Mouse (Mus musculus): ENCODE measurements at regions not wholly inside any gene's neighbourhood (a gene's known extent, or its start where the extent isn't known, plus 50 kb on each side); places are given as distances from the start of the nearest gene placed in this dataset.

GRCm38 (mm10) chr12:74762284-74762683 lies 414.8 kb downstream of the Kcnh5 start:
- no peak for TF ChIP-seq CTCF (IDR thresholded peaks at IDR 0.05; ENCODE audit: low read depth)
- Histone ChIP-seq H3K27me3 (ENCODE audit: insufficient read depth, low read length) (no peaks in the 10 kb centered on the region), H3K4me1 (ENCODE audit: insufficient read depth) (no peaks in the 10 kb centered on the region), H3K4me2 (ENCODE audit: low read depth) (no peak overlapping the region), H3K9me3 (ENCODE audit: low read length) (no peaks in the 10 kb centered on the region), H3K9ac (no peak overlapping the region), H3K27ac (ENCODE audit: low read depth, low read length) (no peak overlapping the region), H3K4me3 (ENCODE audit: low read depth, low read length) (no peak overlapping the region), H3K36me3 (ENCODE audit: insufficient read depth) (no peaks in the 10 kb centered on the region)
- ATAC-seq, result no peak
- no peak for DNase-seq
- 85% methylated on average over 1 of the region's 1 CpGs for WGBS

GRCm38 (mm10) chr12:74745051-74745450 lies 428.9 kb upstream of the Gm11042 start:
- no peaks in the 10 kb centered on the region for H3K9me3 ChIP-seq (ENCODE audit: low read length)
- H3K4me3 ChIP-seq (ENCODE audit: low read depth, low read length), result no peak overlapping the region
- no peaks in the 10 kb centered on the region for H3K4me1 ChIP-seq (ENCODE audit: insufficient read depth)
- H3K27me3 ChIP-seq (ENCODE audit: insufficient read depth, low read length), result no peaks in the 10 kb centered on the region
- no peaks in the 10 kb centered on the region for H3K36me3 ChIP-seq (ENCODE audit: insufficient read depth)
- no peak overlapping the region for H3K27ac ChIP-seq (ENCODE audit: low read depth, low read length)
- no peak overlapping the region for H3K9ac ChIP-seq
- 88% methylated on average over 1 of the region's 1 CpGs for WGBS
- H3K4me2 ChIP-seq (ENCODE audit: low read depth), result no peak overlapping the region
- DNase-seq (no peak), ATAC-seq (no peak)
- TF ChIP-seq CTCF (IDR thresholded peaks at IDR 0.05; ENCODE audit: low read depth), result no peak

- TF ChIP-seq CTCF (IDR thresholded peaks at IDR 0.05; ENCODE audit: low read depth), result no peak
- Histone ChIP-seq H3K4me2 (ENCODE audit: low read depth) (no peak overlapping the region), H3K27me3 (ENCODE audit: insufficient read depth, low read length) (no peaks in the 10 kb centered on the region), H3K36me3 (ENCODE audit: insufficient read depth) (no peaks in the 10 kb centered on the region), H3K9ac (no peak overlapping the region), H3K9me3 (ENCODE audit: low read length) (no peaks in the 10 kb centered on the region), H3K4me1 (ENCODE audit: insufficient read depth) (no peaks in the 10 kb centered on the region), H3K27ac (ENCODE audit: low read depth, low read length) (no peak overlapping the region), H3K4me3 (ENCODE audit: low read depth, low read length) (no peak overlapping the region)
- WGBS, result 91% methylated on average over 2 of the region's 2 CpGs
- DNase-seq (no peak), ATAC-seq (no peak)
These were observed 412.7 kb upstream of the Gm11042 start for GRCm38 (mm10) chr12:74728866-74729265.

GRCm38 (mm10) chr12:74679149-74679548 lies 363.0 kb upstream of the Gm11042 start:
- DNase-seq (peak; percentile 19), ATAC-seq (no peak)
- Histone ChIP-seq H3K9ac (no peak overlapping the region), H3K4me3 (ENCODE audit: low read depth, low read length) (no peak overlapping the region), H3K27me3 (ENCODE audit: insufficient read depth, low read length) (no peaks in the 10 kb centered on the region), H3K4me1 (ENCODE audit: insufficient read depth) (no peaks in the 10 kb centered on the region), H3K4me2 (ENCODE audit: low read depth) (no peak overlapping the region), H3K36me3 (ENCODE audit: insufficient read depth) (no peaks in the 10 kb centered on the region), H3K9me3 (ENCODE audit: low read length) (no peaks in the 10 kb centered on the region), H3K27ac (ENCODE audit: low read depth, low read length) (no peak overlapping the region)
- no peak for TF ChIP-seq CTCF (IDR thresholded peaks at IDR 0.05; ENCODE audit: low read depth)
- WGBS, result 70% methylated on average over 3 of the region's 3 CpGs

- DNase-seq, result no peak
- WGBS, result 90% methylated on average over 2 of the region's 2 CpGs
- no peaks in the 10 kb centered on the region for H3K9me3 ChIP-seq (ENCODE audit: low read length)
These were observed 361.6 kb upstream of the Gm11042 start for GRCm38 (mm10) chr12:74677835-74678234.

GRCm38 (mm10) chr12:74658406-74658805 lies 342.2 kb upstream of the Gm11042 start:
- Histone ChIP-seq H3K36me3 (ENCODE audit: insufficient read depth) (no peaks in the 10 kb centered on the region), H3K9ac (no peak overlapping the region), H3K4me1 (ENCODE audit: insufficient read depth) (no peaks in the 10 kb centered on the region), H3K9me3 (ENCODE audit: low read length) (no peaks in the 10 kb centered on the region), H3K27ac (ENCODE audit: low read depth, low read length) (no peak overlapping the region), H3K27me3 (ENCODE audit: insufficient read depth, low read length) (no peaks in the 10 kb centered on the region), H3K4me2 (ENCODE audit: low read depth) (no peak overlapping the region), H3K4me3 (ENCODE audit: low read depth, low read length) (no peak overlapping the region)
- ATAC-seq, result no peak
- no peak for TF ChIP-seq CTCF (IDR thresholded peaks at IDR 0.05; ENCODE audit: low read depth)
- DNase-seq, result no peak

More at GRCm38 (mm10) chr12:74677835-74678234, 361.6 kb upstream of the Gm11042 start:
- no peak for ATAC-seq
- H3K9ac ChIP-seq, result no peak overlapping the region
- no peak for TF ChIP-seq CTCF (IDR thresholded peaks at IDR 0.05; ENCODE audit: low read depth)
- H3K27ac ChIP-seq (ENCODE audit: low read depth, low read length), result no peak overlapping the region
- no peaks in the 10 kb centered on the region for H3K27me3 ChIP-seq (ENCODE audit: insufficient read depth, low read length)
- no peak overlapping the region for H3K4me2 ChIP-seq (ENCODE audit: low read depth)
- no peaks in the 10 kb centered on the region for H3K4me1 ChIP-seq (ENCODE audit: insufficient read depth)
- no peak overlapping the region for H3K4me3 ChIP-seq (ENCODE audit: low read depth, low read length)
- H3K36me3 ChIP-seq (ENCODE audit: insufficient read depth), result no peaks in the 10 kb centered on the region

GRCm38 (mm10) chr12:74657036-74657648 lies 340.9 kb upstream of the Gm11042 start:
- no peaks in the 10 kb centered on the region for H3K9me3 ChIP-seq (ENCODE audit: low read length)
- WGBS, result 63% methylated on average over 2 of the region's 2 CpGs
- H3K27ac ChIP-seq (ENCODE audit: low read depth, low read length), result no peak overlapping the region
- TF ChIP-seq CTCF (IDR thresholded peaks at IDR 0.05; ENCODE audit: low read depth), result no peak
- H3K4me3 ChIP-seq (ENCODE audit: low read depth, low read length), result no peak overlapping the region
- DNase-seq (peak; percentile 21), ATAC-seq (peak; percentile 42; the same call in 1 of the 2 replicates)
- H3K36me3 ChIP-seq (ENCODE audit: insufficient read depth), result no peaks in the 10 kb centered on the region
- no peaks in the 10 kb centered on the region for H3K27me3 ChIP-seq (ENCODE audit: insufficient read depth, low read length)
- H3K4me2 ChIP-seq (ENCODE audit: low read depth), result no peak overlapping the region
- H3K9ac ChIP-seq, result no peak overlapping the region
- no peaks in the 10 kb centered on the region for H3K4me1 ChIP-seq (ENCODE audit: insufficient read depth)
